Mouse (Mus musculus): ENCODE results near the gene Mapk11. TPM values are rescaled to one million over a fixed set of nuclear protein-coding genes. Genes with fewer than 3 reads are reported as not detected.

Gene Mapk11
- total RNA-seq, 2 experiments from 2014 or later: 1.0 to 1.1 TPM

GRCm38 (mm10) chr15:89180081-89180541 is 30.7 kb upstream of the Mapk11 start:
- peak; percentile 44 for DNase-seq
- intact Hi-C loops (cut with DNase I): no loop called here
- no peak for TF ChIP-seq CTCF (IDR thresholded peaks at IDR 0.05)
- Histone ChIP-seq H3K27ac (peak overlapping the region; percentile 86), H3K4me3 (peak overlapping the region; percentile 86)

- intact Hi-C loops (cut with DNase I): no loop called here
- Histone ChIP-seq H3K27ac (peak overlapping the region; percentile 86), H3K4me3 (peak overlapping the region; percentile 86)
- DNase-seq: peak; percentile 9
- TF ChIP-seq CTCF (IDR thresholded peaks at IDR 0.05): no peak
These were observed 30.2 kb upstream of the Mapk11 start for GRCm38 (mm10) chr15:89179630-89179964.

- DNase-seq: peak; percentile 77
- H3K27ac ChIP-seq: peak overlapping the region; percentile 86
- TF ChIP-seq CTCF (IDR thresholded peaks at IDR 0.05): no peak
- intact Hi-C loops (cut with DNase I): no loop called here
- H3K4me3 ChIP-seq: peak overlapping the region; percentile 86
These were observed 29.7 kb upstream of the Mapk11 start for GRCm38 (mm10) chr15:89178954-89179629.

GRCm38 (mm10) chr15:89178260-89178860 is 28.9 kb upstream of the Mapk11 start:
- intact Hi-C loops (cut with DNase I): no loop called here
- peak overlapping the region; percentile 86 for H3K27ac ChIP-seq
- TF ChIP-seq CTCF (IDR thresholded peaks at IDR 0.05): no peak
- peak overlapping the region; percentile 86 for H3K4me3 ChIP-seq
- peak; percentile 18 for DNase-seq

- no peak for TF ChIP-seq CTCF (IDR thresholded peaks at IDR 0.05)
- peak overlapping the region; percentile 86 for H3K27ac ChIP-seq
- peak overlapping the region; percentile 86 for H3K4me3 ChIP-seq
- intact Hi-C loops (cut with DNase I): no loop called here
- no peak for DNase-seq
These were observed 28.3 kb upstream of the Mapk11 start for GRCm38 (mm10) chr15:89177576-89178259.

GRCm38 (mm10) chr15:89177121-89177520 is 27.7 kb upstream of the Mapk11 start:
- no peak for TF ChIP-seq CTCF (IDR thresholded peaks at IDR 0.05)
- peak; percentile 71 for DNase-seq
- peak overlapping the region; percentile 21 for H3K4me3 ChIP-seq
- H3K27ac ChIP-seq: peak overlapping the region; percentile 86
- intact Hi-C loops (cut with DNase I): no loop called here

GRCm38 (mm10) chr15:89175411-89176155 is 26.2 kb upstream of the Mapk11 start:
- Histone ChIP-seq H3K27ac (no peak overlapping the region), H3K4me3 (no peak overlapping the region)
- DNase-seq: no peak
- intact Hi-C loops (cut with DNase I): no loop called here
- TF ChIP-seq CTCF (IDR thresholded peaks at IDR 0.05): no peak

- H3K4me3 ChIP-seq: no peak overlapping the region
- intact Hi-C loops (cut with DNase I): no loop called here
- no peak for TF ChIP-seq CTCF (IDR thresholded peaks at IDR 0.05)
- no peak for DNase-seq
- no peak overlapping the region for H3K27ac ChIP-seq
These were observed 25.5 kb upstream of the Mapk11 start for GRCm38 (mm10) chr15:89174889-89175339.

- DNase-seq: peak; percentile 77
These were observed 24.4 kb upstream of the Mapk11 start for GRCm38 (mm10) chr15:89173906-89174214.

GRCm38 (mm10) chr15:89173024-89173905 is 23.8 kb upstream of the Mapk11 start:
- intact Hi-C loops (cut with DNase I): no loop called here
- TF ChIP-seq CTCF (IDR thresholded peaks at IDR 0.05): no peak
- H3K4me3 ChIP-seq: peak overlapping the region; percentile 87
- H3K27ac ChIP-seq: peak overlapping the region; percentile 80
- DNase-seq: peak; percentile 54

More at GRCm38 (mm10) chr15:89173906-89174214, 24.4 kb upstream of the Mapk11 start:
- intact Hi-C loops (cut with DNase I): no loop called here
- TF ChIP-seq CTCF (IDR thresholded peaks at IDR 0.05): no peak
- Histone ChIP-seq H3K27ac (peak overlapping the region; percentile 80), H3K4me3 (peak overlapping the region; percentile 87)

GRCm38 (mm10) chr15:89172276-89172935 is 23.0 kb upstream of the Mapk11 start:
- no peak for DNase-seq
- intact Hi-C loops (cut with DNase I): no loop called here
- Histone ChIP-seq H3K27ac (peak overlapping the region; percentile 80), H3K4me3 (peak overlapping the region; percentile 87)
- no peak for TF ChIP-seq CTCF (IDR thresholded peaks at IDR 0.05)

Measured in gastrocnemius, adult 2 months (tissue).